Mouse (Mus musculus): ENCODE results near the gene Mrpl23.

DNA sequence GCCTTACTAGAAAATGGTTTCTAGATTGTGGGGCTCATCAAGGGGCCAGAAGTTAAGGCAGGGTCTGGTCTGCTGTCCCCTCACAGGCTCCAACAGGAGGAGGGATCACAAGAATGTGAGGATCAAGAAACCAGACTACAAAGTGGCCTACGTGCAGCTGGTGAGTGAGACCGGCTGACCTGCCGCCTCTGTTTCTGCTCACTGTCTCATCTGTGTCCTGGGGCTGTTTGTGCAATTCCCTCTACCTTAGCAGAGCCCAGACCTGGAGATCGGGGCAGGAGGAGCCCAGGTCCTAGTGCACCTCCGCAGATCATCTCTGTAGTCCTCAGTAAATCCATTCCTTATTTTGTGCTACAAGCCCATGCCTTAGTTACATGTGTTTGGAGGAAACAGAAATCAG lies 4.7 kb downstream of the Mrpl23 start:
- no peak for TF ChIP-seq CTCF (IDR thresholded peaks at IDR 0.05; ENCODE audit: extremely low read depth, insufficient read depth, low read length)
- TF ChIP-seq POLR2A (IDR thresholded peaks at IDR 0.05; ENCODE audit: extremely low read depth, insufficient read depth, low read length), result no peak

All from cortical plate, adult 2 months (tissue).